Mouse (Mus musculus): Measurements from ENCODE around the gene Jak3. TPM values are rescaled to one million over a fixed set of nuclear protein-coding genes. Genes with fewer than 3 reads are reported as not detected.

Jak3 gene
- polyA plus RNA-seq, 1 experiment from 2014 or later = 5.7 TPM

DNA sequence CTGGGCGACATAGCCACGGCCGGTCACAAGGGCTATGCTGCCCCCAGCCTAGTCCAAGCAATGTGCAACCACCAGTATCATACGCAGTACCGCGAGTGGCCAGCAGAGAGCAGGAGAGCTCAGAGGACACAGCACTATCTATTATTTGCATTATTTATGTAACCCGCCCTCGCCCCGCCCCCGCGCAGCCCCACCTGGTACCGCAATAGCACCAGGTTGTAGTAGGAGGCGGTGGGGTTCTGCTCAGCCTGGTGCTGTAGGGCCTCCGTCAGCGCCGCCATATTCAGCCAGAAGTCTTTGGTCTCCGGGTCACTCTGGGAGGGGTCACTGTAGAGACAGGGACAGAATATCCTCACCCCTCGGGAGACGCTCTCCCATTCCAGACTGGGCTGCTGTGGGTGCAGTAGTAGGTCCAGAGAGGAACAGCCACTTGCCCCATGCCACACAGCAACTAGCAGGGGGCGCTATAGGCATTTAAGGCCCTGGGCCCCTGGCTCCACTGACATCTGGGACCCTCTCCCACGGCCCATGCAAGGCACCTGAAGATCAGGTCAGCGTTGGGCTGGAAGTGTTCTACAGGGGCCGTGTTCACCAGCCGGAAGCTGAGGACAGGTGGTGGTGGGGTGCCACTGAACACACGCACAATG is 33.8 kb downstream of the Jak3 start:
- no peak overlapping the region for H3K9ac ChIP-seq
- H3K4me3 ChIP-seq (replicated peaks) = no peak overlapping the region
- H3K27ac ChIP-seq = no peak overlapping the region
- H3K4me2 ChIP-seq = peak overlapping the region; percentile 49
- peaks cover 17% of the 10 kb centered on the region for H3K4me1 ChIP-seq (replicated peaks)
- 25% methylated on average over 25 of the region's 25 CpGs for WGBS (ENCODE audit: insufficient replicate concordance)
- DNase-seq (peak; percentile 70), ATAC-seq (ENCODE audit: low read depth) (peak; percentile 66)
- H3K9me3 ChIP-seq (replicated peaks) = no peaks in the 10 kb centered on the region
- H3K27me3 ChIP-seq = peaks cover 19% of the 10 kb centered on the region
- H3K36me3 ChIP-seq = peaks cover 22% of the 10 kb centered on the region

DNA sequence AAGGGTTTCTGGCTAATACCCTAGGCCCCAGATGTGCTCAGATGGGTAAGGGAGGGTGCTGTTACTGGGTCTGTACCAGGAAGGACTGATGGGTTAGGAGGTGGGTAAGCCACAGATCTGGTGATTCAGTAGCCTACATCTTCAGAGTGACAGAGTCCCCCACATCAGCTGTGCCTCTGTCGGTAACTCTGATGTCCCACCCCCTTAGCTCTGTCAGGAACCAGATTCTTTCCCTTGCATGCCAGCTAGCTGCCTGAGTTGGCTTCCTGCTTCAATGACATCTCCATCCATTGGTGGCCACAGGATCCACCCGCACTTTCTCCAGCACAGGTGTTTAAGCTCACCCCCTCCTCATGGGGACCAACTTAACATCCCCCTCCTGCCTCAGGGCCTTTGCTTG is 35.5 kb downstream of the Jak3 start:
- ATAC-seq (ENCODE audit: low read depth) = no peak
- no peak overlapping the region for H3K4me2 ChIP-seq
- no peaks in the 10 kb centered on the region for H3K9me3 ChIP-seq (replicated peaks)
- 80% methylated on average over 2 of the region's 2 CpGs for WGBS (ENCODE audit: insufficient replicate concordance)
- H3K4me3 ChIP-seq (replicated peaks) = no peak overlapping the region
- no peak overlapping the region for H3K27ac ChIP-seq
- peaks cover 36% of the 10 kb centered on the region for H3K36me3 ChIP-seq
- DNase-seq = no peak
- peaks cover 16% of the 10 kb centered on the region for H3K4me1 ChIP-seq (replicated peaks)
- no peak overlapping the region for H3K9ac ChIP-seq
- H3K27me3 ChIP-seq = peaks cover 14% of the 10 kb centered on the region

DNA sequence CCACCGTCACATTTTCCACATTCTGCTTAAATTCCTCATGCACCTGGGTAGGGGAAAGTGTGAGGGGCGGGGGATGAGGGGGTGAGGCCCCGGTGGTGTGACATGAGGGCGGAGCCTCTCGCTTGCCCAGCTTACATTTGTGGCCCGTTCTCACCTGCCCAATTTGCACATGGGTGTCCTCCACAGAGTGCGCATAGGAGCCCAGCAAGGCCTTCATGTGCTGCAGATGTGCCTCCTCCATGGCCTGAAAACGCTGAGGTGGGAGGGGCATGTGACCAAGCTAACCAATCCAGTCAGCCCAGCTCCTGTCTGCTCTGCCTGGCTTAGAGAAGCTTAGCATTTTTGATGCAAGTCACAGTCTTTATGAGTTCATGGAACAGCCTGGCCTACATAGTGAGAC is 39.4 kb downstream of the Jak3 start:
- Histone ChIP-seq H3K36me3 (peaks cover 39% of the 10 kb centered on the region), H3K9me3 (replicated peaks) (no peaks in the 10 kb centered on the region), H3K9ac (no peak overlapping the region), H3K27me3 (no peaks in the 10 kb centered on the region), H3K4me3 (replicated peaks) (no peak overlapping the region), H3K4me2 (no peak overlapping the region), H3K27ac (no peak overlapping the region), H3K4me1 (replicated peaks) (peaks cover 11% of the 10 kb centered on the region)
- ATAC-seq (ENCODE audit: low read depth) (no peak), DNase-seq (no peak)
- WGBS (ENCODE audit: insufficient replicate concordance) = 55% methylated on average over 8 of the region's 8 CpGs

DNA sequence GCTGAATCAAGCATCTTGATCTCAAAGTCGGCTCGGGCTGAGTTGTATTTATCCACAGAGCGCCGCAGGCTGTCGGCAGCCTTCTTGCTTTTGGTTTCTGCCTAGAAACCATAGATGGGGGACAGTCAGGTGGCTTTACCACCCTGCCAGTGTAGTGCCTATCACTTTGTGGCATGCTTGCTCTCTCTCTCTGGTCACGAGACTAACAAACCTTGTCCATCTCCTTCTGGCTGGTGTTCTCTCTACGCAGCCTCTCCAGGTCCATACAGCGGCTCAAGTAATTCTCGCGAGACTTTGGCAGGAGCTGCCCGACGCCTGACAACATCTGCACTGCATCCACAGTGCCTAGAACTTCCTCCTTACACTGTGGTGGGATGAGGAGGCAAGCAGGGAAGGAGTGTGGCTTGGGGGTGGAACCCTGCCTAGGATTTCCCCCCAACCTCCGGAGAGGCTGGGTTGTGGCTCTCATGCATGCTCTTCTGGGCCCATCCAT is 40.5 kb downstream of the Jak3 start:
- H3K27ac ChIP-seq = no peak overlapping the region
- WGBS (ENCODE audit: insufficient replicate concordance) = 83% methylated on average over 13 of the region's 13 CpGs
- peaks cover 12% of the 10 kb centered on the region for H3K4me1 ChIP-seq (replicated peaks)
- no peak overlapping the region for H3K9ac ChIP-seq
- no peaks in the 10 kb centered on the region for H3K27me3 ChIP-seq
- H3K4me2 ChIP-seq = no peak overlapping the region
- H3K4me3 ChIP-seq (replicated peaks) = no peak overlapping the region
- ATAC-seq (ENCODE audit: low read depth) (no peak), DNase-seq (no peak)
- H3K36me3 ChIP-seq = peaks cover 41% of the 10 kb centered on the region
- H3K9me3 ChIP-seq (replicated peaks) = no peaks in the 10 kb centered on the region

DNA sequence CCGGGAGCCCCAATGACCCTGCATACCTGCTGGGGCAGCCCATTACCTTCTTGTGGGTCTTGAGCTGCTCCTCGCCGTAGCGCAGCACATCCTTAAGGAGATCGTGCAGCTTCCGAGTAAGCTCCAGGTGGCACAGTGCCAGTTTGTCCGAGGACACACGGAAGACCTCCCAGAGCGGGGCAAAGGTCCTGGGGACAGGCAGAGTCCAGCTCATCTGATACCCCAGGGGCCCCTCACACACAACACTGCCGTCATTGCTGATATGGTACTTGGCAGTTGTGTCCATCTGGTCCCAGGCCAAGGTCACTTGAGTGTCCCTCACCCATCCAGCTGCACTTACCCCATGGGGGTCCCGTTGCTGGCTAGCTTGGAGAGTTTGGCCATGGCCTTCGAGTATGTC is 41.0 kb downstream of the Jak3 start:
- peaks cover 17% of the 10 kb centered on the region for H3K4me1 ChIP-seq (replicated peaks)
- no peak overlapping the region for H3K9ac ChIP-seq
- ATAC-seq (ENCODE audit: low read depth) (no peak), DNase-seq (no peak)
- no peak overlapping the region for H3K27ac ChIP-seq
- no peak overlapping the region for H3K4me2 ChIP-seq
- WGBS (ENCODE audit: insufficient replicate concordance) = 74% methylated on average over 12 of the region's 12 CpGs
- peaks cover 42% of the 10 kb centered on the region for H3K36me3 ChIP-seq
- H3K9me3 ChIP-seq (replicated peaks) = no peaks in the 10 kb centered on the region
- no peak overlapping the region for H3K4me3 ChIP-seq (replicated peaks)
- H3K27me3 ChIP-seq = peaks cover under 1% of the 10 kb centered on the region; the same call in 1 of the 2 replicates

DNA sequence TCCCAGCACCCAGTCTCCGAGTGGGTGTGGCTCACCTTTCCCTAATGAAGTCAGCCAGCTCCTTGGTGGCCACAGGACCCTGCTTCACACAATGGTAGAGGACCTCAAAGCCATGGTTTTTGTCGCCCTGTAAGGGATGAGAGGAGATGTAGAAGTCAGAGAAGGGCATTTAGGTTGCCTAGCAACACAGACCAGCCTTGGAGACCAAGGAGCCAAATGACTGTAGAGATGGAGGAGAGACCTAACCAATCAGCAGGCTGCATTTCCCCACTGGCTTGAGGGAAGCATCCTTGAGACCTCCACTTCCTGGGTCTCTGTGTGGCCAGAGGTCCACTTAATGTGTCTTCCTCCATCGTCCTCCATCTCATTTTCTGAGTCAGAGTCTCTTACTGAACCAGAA is 42.2 kb downstream of the Jak3 start:
- Histone ChIP-seq H3K9me3 (replicated peaks) (no peaks in the 10 kb centered on the region), H3K36me3 (peaks cover 39% of the 10 kb centered on the region), H3K9ac (no peak overlapping the region), H3K4me2 (no peak overlapping the region), H3K27me3 (peaks cover 3% of the 10 kb centered on the region; the same call in 1 of the 2 replicates), H3K4me1 (replicated peaks) (peaks cover 29% of the 10 kb centered on the region), H3K27ac (no peak overlapping the region), H3K4me3 (replicated peaks) (no peak overlapping the region)
- no peak for ATAC-seq (ENCODE audit: low read depth)
- WGBS (ENCODE audit: insufficient replicate concordance) = 51% methylated on average over 3 of the region's 3 CpGs
- DNase-seq = no peak

DNA sequence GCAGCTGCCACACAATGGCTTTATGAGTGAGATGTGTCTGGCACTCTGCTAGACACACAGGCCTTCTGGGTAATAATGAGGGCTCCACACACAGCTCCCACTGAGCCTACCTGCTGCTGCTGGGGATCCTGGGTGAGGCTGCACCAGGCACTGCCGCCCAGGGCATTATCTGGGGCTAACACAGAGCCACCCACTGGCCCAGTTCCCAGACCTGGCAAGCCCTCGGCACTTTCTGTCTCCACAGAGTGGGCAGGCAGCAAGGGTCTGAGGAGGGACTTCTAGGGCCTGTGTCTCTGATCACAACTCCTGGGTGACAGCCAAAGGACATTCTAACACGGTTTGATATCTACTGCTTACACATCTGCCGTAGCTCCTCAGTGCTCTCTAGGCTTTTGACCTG is 43.1 kb downstream of the Jak3 start:
- WGBS (ENCODE audit: insufficient replicate concordance) = 53% methylated on average over 4 of the region's 4 CpGs
- H3K4me3 ChIP-seq (replicated peaks) = no peak overlapping the region
- no peaks in the 10 kb centered on the region for H3K9me3 ChIP-seq (replicated peaks)
- H3K4me1 ChIP-seq (replicated peaks) = peaks cover 38% of the 10 kb centered on the region
- peaks cover 3% of the 10 kb centered on the region; the same call in 1 of the 2 replicates for H3K27me3 ChIP-seq
- peaks cover 36% of the 10 kb centered on the region for H3K36me3 ChIP-seq
- DNase-seq (no peak), ATAC-seq (ENCODE audit: low read depth) (no peak)
- H3K27ac ChIP-seq = no peak overlapping the region
- no peak overlapping the region for H3K4me2 ChIP-seq
- no peak overlapping the region for H3K9ac ChIP-seq

DNA sequence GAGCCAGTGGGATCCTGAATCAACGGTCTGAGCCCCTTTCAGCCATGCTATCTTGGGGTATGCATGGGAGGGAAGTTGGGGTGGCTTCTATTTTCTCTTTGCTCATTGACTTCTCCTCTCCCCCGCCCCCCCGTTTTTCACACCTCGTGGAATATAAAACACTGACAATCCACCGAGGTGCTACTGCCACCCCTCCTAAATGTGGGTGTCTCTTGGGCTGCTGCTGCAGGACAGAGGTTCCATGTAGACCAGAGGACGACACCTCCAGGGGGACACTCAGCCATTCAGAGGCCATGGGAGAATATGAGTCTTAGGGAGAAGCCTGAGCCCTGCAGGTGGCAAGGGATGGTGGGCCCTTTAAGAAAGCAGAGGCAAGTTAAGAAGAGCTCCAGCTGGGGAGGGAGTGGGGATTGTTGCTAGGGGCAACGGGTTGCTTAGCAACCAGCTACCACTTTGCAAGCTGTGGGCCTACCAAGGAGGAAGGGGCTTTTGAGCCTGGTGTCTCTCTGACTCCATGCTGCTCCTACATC is 43.9 kb downstream of the Jak3 start:
- Histone ChIP-seq H3K4me3 (replicated peaks) (no peak overlapping the region), H3K36me3 (peaks cover 30% of the 10 kb centered on the region), H3K9ac (no peak overlapping the region), H3K4me2 (no peak overlapping the region), H3K27ac (no peak overlapping the region), H3K9me3 (replicated peaks) (no peaks in the 10 kb centered on the region), H3K4me1 (replicated peaks) (peaks cover 46% of the 10 kb centered on the region), H3K27me3 (peaks cover 6% of the 10 kb centered on the region)
- ATAC-seq (ENCODE audit: low read depth) (no peak), DNase-seq (no peak)
- 47% methylated on average over 7 of the region's 7 CpGs for WGBS (ENCODE audit: insufficient replicate concordance)

DNA sequence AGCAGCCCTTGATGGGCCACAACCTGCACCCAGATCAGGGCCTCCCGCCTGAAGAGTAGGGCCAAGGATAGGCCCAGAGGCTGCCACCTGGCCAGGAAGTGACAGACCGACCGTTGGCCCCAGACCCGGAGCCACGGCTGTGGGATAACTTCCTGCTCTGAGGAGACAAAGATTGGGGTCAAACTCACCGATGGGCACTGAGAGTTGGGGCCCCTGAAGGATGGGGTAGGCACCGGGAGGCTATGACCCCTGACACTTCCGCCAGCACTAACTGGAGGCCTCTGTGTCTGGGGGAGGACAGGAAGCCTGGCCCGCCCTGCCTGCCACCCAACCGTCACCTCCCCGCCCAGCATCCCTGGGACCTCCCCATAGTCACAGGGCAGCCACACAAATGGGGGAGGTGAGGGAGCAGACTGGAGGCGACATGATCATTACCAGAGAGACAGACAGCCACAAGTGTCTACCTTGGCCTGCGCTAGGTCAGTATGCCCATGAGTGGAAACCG is 47.0 kb downstream of the Jak3 start:
- peak overlapping the region; percentile 74 for H3K9ac ChIP-seq
- H3K27ac ChIP-seq = peak overlapping the region; percentile 76
- ATAC-seq (ENCODE audit: low read depth) (peak; percentile 86), DNase-seq (peak; percentile 73)
- peak overlapping the region; percentile 99 for H3K4me2 ChIP-seq
- H3K9me3 ChIP-seq (replicated peaks) = no peaks in the 10 kb centered on the region
- peak overlapping the region; percentile 61 for H3K4me3 ChIP-seq (replicated peaks)
- 15% methylated on average over 14 of the region's 14 CpGs for WGBS (ENCODE audit: insufficient replicate concordance)
- peaks cover 6% of the 10 kb centered on the region; the same call in 1 of the 2 replicates for H3K36me3 ChIP-seq
- peaks cover 59% of the 10 kb centered on the region for H3K4me1 ChIP-seq (replicated peaks)
- peaks cover 22% of the 10 kb centered on the region for H3K27me3 ChIP-seq

DNA sequence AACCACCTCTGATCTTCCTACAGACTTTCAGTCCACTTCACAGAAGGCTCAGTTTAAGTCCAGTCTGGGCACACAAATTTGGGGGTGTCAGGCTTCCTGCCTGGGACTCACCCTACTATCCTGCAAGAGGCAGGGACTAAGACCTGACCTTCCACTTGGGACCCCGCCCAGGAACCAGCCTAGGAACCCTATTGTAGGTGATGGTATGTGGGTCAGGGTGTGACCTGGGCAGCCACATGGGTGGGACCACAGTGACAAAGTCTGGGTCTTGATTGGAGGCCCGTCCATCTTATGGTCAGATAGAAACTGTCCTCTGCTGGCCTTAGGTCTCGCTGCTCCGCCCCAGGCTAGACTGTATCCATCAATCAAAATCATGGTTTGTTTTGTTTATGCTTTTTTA is 48.3 kb downstream of the Jak3 start:
- WGBS (ENCODE audit: insufficient replicate concordance) = 56% methylated on average over 4 of the region's 4 CpGs
- no peak overlapping the region for H3K9ac ChIP-seq
- 0 out of 2 replicates have a peak overlapping the region, but pooled peaks have one; percentile 76 for H3K27ac ChIP-seq
- ATAC-seq (ENCODE audit: low read depth) (no peak), DNase-seq (no peak)
- H3K4me2 ChIP-seq = peak overlapping the region; percentile 99
- peaks cover 58% of the 10 kb centered on the region for H3K4me1 ChIP-seq (replicated peaks)
- H3K36me3 ChIP-seq = 0 out of 2 replicates have a peak, but pooled peaks cover 5% of the 10 kb centered on the region
- H3K9me3 ChIP-seq (replicated peaks) = no peaks in the 10 kb centered on the region
- peak overlapping the region; percentile 76 for H3K4me3 ChIP-seq (replicated peaks)
- H3K27me3 ChIP-seq = peaks cover 30% of the 10 kb centered on the region

DNA sequence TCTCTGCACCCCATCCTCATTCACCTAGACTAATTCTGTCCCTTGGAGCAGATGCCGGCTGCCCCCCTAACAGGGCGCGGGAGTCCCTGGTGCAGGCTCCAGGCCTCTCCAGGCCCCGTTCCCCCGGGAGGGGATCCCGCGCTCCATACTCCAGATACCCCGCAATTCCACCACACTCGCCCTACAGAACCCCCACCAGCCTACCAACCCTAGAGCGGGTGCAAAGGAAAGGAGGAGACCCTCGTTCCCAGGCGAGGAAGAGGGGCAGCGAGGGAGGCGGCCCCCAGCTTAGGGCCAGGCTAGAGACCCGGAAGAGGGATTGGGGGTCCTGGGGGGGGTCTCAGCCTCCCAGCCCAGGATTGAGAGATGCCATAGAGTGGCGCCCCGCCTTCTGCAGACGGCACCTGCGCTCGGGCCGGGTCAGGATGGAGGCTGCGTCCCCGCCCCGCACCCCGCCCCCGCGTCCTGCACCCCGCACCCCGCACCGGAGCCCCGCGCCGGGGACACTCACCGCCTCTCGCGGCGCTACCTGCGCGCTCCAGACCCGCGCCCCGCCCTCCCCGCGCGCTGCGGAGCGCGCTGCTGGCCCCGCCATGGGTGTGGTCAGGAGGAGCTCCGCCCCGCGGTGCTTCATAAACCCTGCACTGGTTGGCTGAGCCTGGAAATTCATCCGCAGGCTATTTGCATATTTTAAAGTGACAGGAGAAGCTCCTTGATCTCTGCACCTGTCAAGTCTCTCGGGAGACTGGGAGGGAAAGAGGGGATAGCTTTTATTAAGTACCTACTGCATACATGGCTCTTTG is 49.2 kb downstream of the Jak3 start, which contains the start of gene Fcho1:
Gene Fcho1, minus strand, starts transcription at position 595 of the 803 bp plus-strand sequence.
- peak within 1 kb of the TSS; percentile 76 for H3K4me3 ChIP-seq (replicated peaks)
- peaks cover 34% of the 10 kb centered on the region for H3K27me3 ChIP-seq
- peak within 1 kb of the TSS; percentile 39; the same call in 1 of the 2 replicates for H3K27ac ChIP-seq
- peak; percentile 82 for DNase-seq
- 0 out of 2 replicates have a peak, but pooled peaks cover 5% of the 10 kb centered on the region for H3K36me3 ChIP-seq
- peak within 1 kb of the TSS; percentile 99 for H3K4me2 ChIP-seq
- peak within 1 kb of the TSS; percentile 82 for H3K9ac ChIP-seq
- H3K4me1 ChIP-seq (replicated peaks) = peaks cover 56% of the 10 kb centered on the region
- 1% methylated on average over 50 of the region's 54 CpGs for WGBS (ENCODE audit: insufficient replicate concordance)
- peak; percentile 82 for ATAC-seq (ENCODE audit: low read depth)
- no peaks in the 10 kb centered on the region for H3K9me3 ChIP-seq (replicated peaks)
